Mouse (Mus musculus): ENCODE data around the gene Adamts15.

DNA sequence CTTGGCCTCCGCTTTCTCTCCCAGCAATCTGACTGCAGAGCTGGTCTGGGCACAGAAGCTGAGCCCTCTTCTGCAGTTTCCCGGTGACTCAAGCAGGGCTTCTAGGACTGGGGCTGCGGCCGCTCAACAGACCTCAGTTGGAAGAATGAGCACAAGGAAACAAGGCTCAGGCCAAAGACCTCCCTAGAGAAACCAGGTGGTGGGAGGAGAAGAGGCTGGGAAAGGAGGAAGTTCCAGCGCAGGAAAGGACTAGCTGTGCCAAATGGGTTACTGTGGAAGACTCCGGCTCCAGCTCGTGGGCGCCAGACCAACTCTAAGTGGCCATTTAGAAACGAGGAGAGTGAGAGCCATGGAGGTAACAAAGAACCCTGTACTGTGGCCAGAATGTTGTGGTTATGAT lies 2.6 kb downstream of the Adamts15 start:
- TF ChIP-seq CTCF (conservative IDR thresholded peaks at IDR 0.05; ENCODE audit: low read length) = no peak
- TF ChIP-seq NANOG (IDR thresholded peaks at IDR 0.05; ENCODE audit: borderline replicate concordance, low read length) = no peak

Data from E14TG2a.4 (cell line).